Mouse (Mus musculus) heart, adult 2 months (tissue): ENCODE results near the gene Thap3. TPM values are rescaled to one million over a fixed set of nuclear protein-coding genes. Genes with fewer than 3 reads are reported as not detected.
"Not testable (repeated sequence)": the region's sequence is repeated elsewhere in the genome, so short reads cannot be mapped to it uniquely, and the experiment has no call there.

Experiments
- DNase-seq, 2 experiments: peaks; one replicate each; pipeline ENCODE4 v3.0.0; 2021
- H3K27ac ChIP-seq: fragments of 200-600 bp; 2 replicates; pipeline ENCODE4 v1.8.1; 2022
- H3K27me3 ChIP-seq: fragments of 200-500 bp; 2 replicates; pipeline ENCODE4 v1.6.1; 2012; ENCODE audit warnings: mild to moderate bottlenecking, low read length, inconsistent platforms, mixed read lengths; ENCODE audit not compliant: control insufficient read depth, insufficient read depth
- H3K36me3 ChIP-seq: fragments of 200-500 bp; 2 replicates; pipeline ENCODE4 v1.6.1; 2012; ENCODE audit warnings: low read length, inconsistent platforms; ENCODE audit not compliant: control insufficient read depth, insufficient read depth
- H3K4me1 ChIP-seq: fragments of 200-500 bp; 2 replicates; pipeline ENCODE4 v1.6.1; 2011; ENCODE audit warnings: low read length; ENCODE audit not compliant: control insufficient read depth, insufficient read depth
- H3K4me3 ChIP-seq: fragments of 200-600 bp; 2 replicates; pipeline ENCODE4 v1.8.1; 2022
- H3K79me2 ChIP-seq: fragments of 200-500 bp; replicated peaks from 2 replicates; pipeline ENCODE4 v1.6.1; 2012; ENCODE audit warnings: mild to moderate bottlenecking, inconsistent platforms, low read length, moderate library complexity, mixed read lengths; ENCODE audit not compliant: control insufficient read depth, insufficient read depth
- H3K9ac ChIP-seq: fragments of 200-500 bp; 2 replicates; pipeline ENCODE4 v1.6.1; 2012; ENCODE audit warnings: low read depth, mild to moderate bottlenecking, control low read depth, inconsistent platforms, low read length, mixed read lengths
- CTCF ChIP-seq: fragments of 200-600 bp; IDR thresholded peaks from 2 replicates; pipeline ENCODE4 v1.8.1; 2022; ENCODE audit warnings: antibody characterized with exemption, mild to moderate bottlenecking, moderate library complexity
- EP300 ChIP-seq: fragments of 200-500 bp; IDR thresholded peaks from 2 replicates; pipeline ENCODE4 v1.6.1; 2011; ENCODE audit warnings: low read depth, low read length, control low read depth; ENCODE audit not compliant: insufficient read depth
- POLR2A ChIP-seq: fragments of 200-500 bp; IDR thresholded peaks from 2 replicates; pipeline ENCODE4 v1.6.1; 2011; ENCODE audit warnings: mild to moderate bottlenecking, low read depth, low read length, control low read depth; ENCODE audit not compliant: insufficient read depth
- WGBS: fragments of 180-500 bp; shearing (Covaris S2); methylation state at CpG from one replicate; pipeline ENCODE4 v1.1.7; 2018; 5-methylcytosine and 5-hydroxymethylcytosine counted together
- intact Hi-C: fragments of 180-260 bp; cut with DNase I; formaldehyde crosslinking; loops from one replicate; pipeline ENCODE4 v1.15.1; 2025
- long read RNA-seq: library from polyadenylated mRNA; stranded (forward); transcript quantifications from one replicate; pipeline ENCODE4 v2.0.0, GENCODE M21; 2021
- polyA plus RNA-seq: library from polyadenylated mRNA; depleted of rRNA; stranded (reverse); fragments of >200 nt; gene quantifications from 2 replicates; pipeline ENCODE4 v1.2.3, GENCODE M21; 2012; rRNA removed
- total RNA-seq, 2 experiments: library from RNA; stranded (reverse); gene quantifications; 2 replicates each; pipeline ENCODE4 v1.2.3; 2021

Gene Thap3
- total RNA-seq (10 to 100 TPM; 12.0 to 13.5 TPM), polyA plus RNA-seq (20.8 and 27.6 TPM in 2 replicates)
- long read RNA-seq, transcript Thap3-201 (4 exons, 1,124 nt): major isoform, 9 of 11 reads
- long read RNA-seq, partial matches to known transcripts: 0 of 11 reads
- long read RNA-seq, other reads (novel, unspliced or antisense): 2 of 11 reads

DNA sequence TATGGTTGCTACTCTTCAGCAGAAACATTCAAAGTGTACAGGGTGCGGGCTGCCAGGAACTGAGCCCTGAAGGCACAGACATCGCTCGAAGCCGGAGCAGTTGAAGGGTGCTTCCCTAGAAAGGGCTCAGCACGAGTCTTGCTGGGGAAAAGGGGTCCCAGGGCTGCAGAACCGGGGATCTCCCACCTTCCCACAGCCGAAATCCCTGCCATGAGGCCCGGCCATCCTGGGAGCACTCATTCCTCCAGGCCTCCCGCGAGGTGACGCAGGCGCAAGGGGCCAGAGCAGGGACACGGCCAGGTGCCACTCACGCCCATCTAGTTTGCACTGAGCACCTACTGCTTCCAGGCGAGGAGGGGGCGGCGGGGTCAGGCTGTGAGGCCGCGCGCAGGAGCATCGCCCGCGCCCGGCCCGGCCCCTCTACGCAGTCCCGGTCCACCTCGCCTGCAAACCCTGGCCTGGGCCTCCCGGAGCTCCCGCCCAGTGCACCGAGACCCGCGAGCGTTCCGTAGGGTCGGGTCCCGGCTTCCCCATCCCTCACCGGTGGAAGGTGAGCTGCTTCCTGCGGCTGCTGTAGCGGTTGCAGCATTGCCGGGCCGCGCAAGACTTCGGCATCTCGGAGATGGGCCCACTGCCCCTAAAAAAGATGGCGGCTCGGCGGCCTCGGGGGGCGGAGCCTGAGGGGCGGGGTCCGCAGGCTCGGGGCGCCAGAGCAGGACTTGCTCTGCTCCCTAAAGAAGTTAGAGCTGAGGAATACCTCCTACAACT, at the start of gene Thap3:
TSS of gene Thap3 (minus strand) at position 656 of the 768 bp plus-strand sequence.
- H3K79me2 ChIP-seq: no peaks in the 10 kb centered on the region

DNA sequence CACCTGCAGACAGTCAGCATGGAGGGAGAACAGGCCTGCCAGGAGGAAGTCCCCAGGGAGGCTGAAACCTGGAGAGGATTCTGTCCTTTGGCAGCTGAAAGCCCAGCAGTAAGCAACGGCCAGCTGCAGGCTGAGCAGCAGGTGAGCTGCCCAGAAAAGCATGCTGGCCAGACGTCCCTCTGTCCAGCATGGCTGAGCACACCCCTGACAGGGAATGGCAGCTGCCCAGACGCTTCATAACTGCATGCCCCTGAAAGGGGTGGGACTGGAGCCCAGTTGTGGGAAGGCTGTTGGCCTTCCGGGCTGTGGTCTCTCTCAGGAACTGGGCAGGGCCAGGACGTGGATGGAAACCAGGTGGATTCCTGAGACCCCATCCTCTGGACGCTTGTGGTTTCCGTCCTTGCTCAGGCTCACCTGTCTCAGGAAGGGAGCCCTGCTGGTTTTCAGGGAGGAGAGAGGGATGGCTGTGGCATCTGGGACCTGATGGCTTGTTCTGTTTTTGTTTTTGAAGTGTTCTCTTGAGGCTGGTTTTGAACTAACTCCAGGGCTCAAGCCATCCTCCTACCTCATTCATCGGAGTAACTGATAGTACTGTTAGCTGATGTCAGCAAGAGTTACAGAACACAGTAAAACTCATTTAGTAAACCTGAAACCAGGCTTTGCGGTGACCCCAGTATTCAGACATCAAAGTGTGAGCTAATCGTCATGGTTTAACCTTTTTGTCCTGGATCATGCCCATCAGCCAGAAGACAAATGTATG, 49.6 kb upstream of the Thap3 start, which contains the start of gene Tas1r1:
TSS of gene Tas1r1 (minus strand) at position 344 of the 760 bp plus-strand sequence.
- no peaks in the 10 kb centered on the region for H3K27me3 ChIP-seq
- 32% methylated on average over 10 of the region's 10 CpGs for WGBS
- H3K9ac ChIP-seq: peak within 1 kb of the TSS; percentile 99
- intact Hi-C loops: loop anchor here (2.0 kb wide), 2 partner anchors 58 kb away; no protein-coding TSS in a partner anchor
- peak within 1 kb of the TSS; percentile 98 for H3K4me3 ChIP-seq
- H3K36me3 ChIP-seq: no peaks in the 10 kb centered on the region
- TF ChIP-seq CTCF (no peak), POLR2A (no peak), EP300 (no peak)
- peaks cover 3% of the 10 kb centered on the region for H3K79me2 ChIP-seq
- peaks cover 2% of the 10 kb centered on the region for H3K4me1 ChIP-seq
- peak within 1 kb of the TSS; percentile 78 for H3K27ac ChIP-seq
- DNase-seq: no peak

More for the DNA sequence above, at the start of gene Thap3:
- TF ChIP-seq CTCF: no peak
- TF ChIP-seq POLR2A: peak; percentile 42
- peaks cover 8% of the 10 kb centered on the region for H3K4me1 ChIP-seq
- H3K27me3 ChIP-seq: no peaks in the 10 kb centered on the region
- peak within 1 kb of the TSS; percentile 97 for H3K9ac ChIP-seq
- peak; percentile 91 to 94 for DNase-seq
- no peaks in the 10 kb centered on the region for H3K36me3 ChIP-seq
- intact Hi-C loops: no loop called here
- peak within 1 kb of the TSS; percentile 88 for H3K27ac ChIP-seq
- WGBS: under 1% methylated on average over 54 of the region's 54 CpGs
- peak within 1 kb of the TSS; percentile 83 for H3K4me3 ChIP-seq

DNA sequence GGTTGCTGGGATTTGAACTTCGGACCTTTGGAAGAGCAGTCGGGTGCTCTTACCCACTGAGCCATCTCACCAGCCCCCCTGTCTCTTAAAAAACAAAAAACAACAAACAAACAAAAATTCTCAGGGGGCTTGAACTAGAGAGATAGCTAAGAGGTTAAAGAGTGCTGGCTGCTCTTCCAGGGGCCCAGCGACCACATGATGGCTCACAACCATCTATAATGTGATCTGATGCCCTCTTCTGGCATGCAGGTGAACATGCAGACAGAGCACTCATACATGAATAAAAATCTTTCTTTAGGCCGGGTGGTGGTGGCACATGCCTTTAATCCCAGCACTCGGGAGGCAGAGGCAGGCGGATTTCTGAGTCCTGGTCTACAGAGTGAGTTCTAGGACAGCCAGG, 47.7 kb upstream of the Thap3 start:
- intact Hi-C loops, H3K79me2 ChIP-seq, DNase-seq, H3K36me3 ChIP-seq, H3K27ac ChIP-seq, H3K9ac ChIP-seq, H3K27me3 ChIP-seq, H3K4me1 ChIP-seq, H3K4me3 ChIP-seq: not testable (repeated sequence)
- 89% methylated on average over 6 of the region's 6 CpGs for WGBS
- peak; percentile 55 for TF ChIP-seq CTCF

DNA sequence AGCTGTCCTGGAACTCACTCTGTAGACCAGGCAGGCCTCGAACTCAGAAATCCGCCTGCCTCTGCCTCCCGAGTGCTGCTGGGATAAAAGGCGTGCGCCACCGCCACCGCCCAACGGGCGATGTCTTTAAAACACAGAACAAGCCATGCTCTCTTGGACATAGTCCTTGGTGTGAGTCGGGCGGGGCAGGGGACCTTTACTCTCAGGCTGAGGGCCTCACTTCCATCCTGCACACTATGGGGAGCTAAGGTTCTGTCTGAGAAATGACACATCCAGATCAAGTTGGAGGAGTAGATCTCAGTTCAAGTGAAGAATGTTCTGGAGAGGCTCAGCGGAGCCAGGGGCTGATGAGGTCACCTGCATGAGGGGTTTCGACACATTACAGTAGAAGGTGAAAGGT, 44.1 kb upstream of the Thap3 start:
- H3K27ac ChIP-seq: no peak overlapping the region
- H3K4me3 ChIP-seq: no peak overlapping the region
- no peak for TF ChIP-seq POLR2A
- TF ChIP-seq EP300: no peak
- no peak for TF ChIP-seq CTCF
- no peaks in the 10 kb centered on the region for H3K36me3 ChIP-seq
- no peaks in the 10 kb centered on the region for H3K27me3 ChIP-seq
- DNase-seq: no peak
- H3K79me2 ChIP-seq: no peaks in the 10 kb centered on the region
- H3K4me1 ChIP-seq: peaks cover 2% of the 10 kb centered on the region
- H3K9ac ChIP-seq: no peak overlapping the region
- intact Hi-C loops: no loop called here
- whole genome bisulfite sequencing: 86% methylated on average over 13 of the region's 13 CpGs

DNA sequence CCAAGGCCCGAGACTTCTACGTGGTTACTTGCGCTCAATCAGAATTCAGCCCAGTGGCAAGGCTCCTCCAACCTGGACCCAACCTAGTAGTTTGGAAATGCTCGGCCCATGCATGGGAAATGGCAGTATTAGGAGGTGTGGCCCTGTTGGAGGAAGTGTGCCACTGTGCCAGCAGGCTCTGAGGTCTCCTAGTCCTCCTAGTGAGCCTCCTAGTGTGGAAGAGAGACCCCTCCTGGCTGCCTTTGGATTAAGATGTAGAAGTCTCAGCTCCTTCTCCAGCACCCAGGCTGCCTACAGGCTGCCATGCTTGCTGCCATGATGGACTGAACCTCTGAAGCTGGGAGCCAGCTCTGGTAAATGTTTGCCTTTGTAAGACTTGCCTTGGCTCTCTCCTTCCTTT, 41.2 kb upstream of the Thap3 start:
- intact Hi-C loops: loop anchor here (10.0 kb wide), 1 partner anchor 265 kb away; the partner anchor contains the start of genes Hes3 and Icmt
- WGBS: 79% methylated on average over 4 of the region's 4 CpGs

More for the DNA sequence above, 41.2 kb upstream of the Thap3 start:
- no peaks in the 10 kb centered on the region for H3K79me2 ChIP-seq
- DNase-seq: no peak
- no peak overlapping the region for H3K9ac ChIP-seq
- H3K36me3 ChIP-seq: no peaks in the 10 kb centered on the region
- no peaks in the 10 kb centered on the region for H3K27me3 ChIP-seq
- TF ChIP-seq EP300 (no peak), POLR2A (no peak), CTCF (no peak)
- H3K4me3 ChIP-seq: no peak overlapping the region
- H3K4me1 ChIP-seq: peaks cover 11% of the 10 kb centered on the region
- H3K27ac ChIP-seq: no peak overlapping the region
